Mouse (Mus musculus) megakaryocyte, embryonic 14.5 days (primary cell): ENCODE measurements around the gene Pigw. TPM values are rescaled to one million over a fixed set of nuclear protein-coding genes. Genes with fewer than 3 reads are reported as not detected.
A peak's percentile ranks its signal among the peaks of the same experiment; 100 is the strongest.

Source experiments
- H3K27me3 ChIP-seq: replicated peaks from 2 replicates; pipeline ENCODE3; 2012; ENCODE audit warnings: inconsistent platforms
- H3K36me3 ChIP-seq: replicated peaks from 2 replicates; pipeline ENCODE3; 2012; ENCODE audit warnings: low read length, inconsistent platforms, mixed read lengths
- H3K4me1 ChIP-seq: 2 replicates; pipeline ENCODE4 v1.6.1; 2012; ENCODE audit warnings: inconsistent platforms
- H3K4me3 ChIP-seq: replicated peaks from 2 replicates; pipeline ENCODE3; 2012; ENCODE audit warnings: moderate library complexity, mild to moderate bottlenecking, inconsistent platforms
- H3K9me3 ChIP-seq: 2 replicates; pipeline ENCODE4 v1.6.1; 2012; ENCODE audit warnings: inconsistent platforms
- FLI1 ChIP-seq: IDR thresholded peaks from 2 replicates; pipeline ENCODE4 v1.6.1; 2012; ENCODE audit warnings: low read length, inconsistent platforms, mixed read lengths
- GATA1 ChIP-seq: IDR thresholded peaks from 3 replicates; pipeline ENCODE4 v1.6.1; 2012; ENCODE audit warnings: mixed read lengths, low read length, inconsistent platforms, borderline replicate concordance
- polyA plus RNA-seq: library from polyadenylated mRNA; stranded (reverse); fragments of >175 nt; gene quantifications from 2 replicates; pipeline ENCODE4 v1.2.3, GENCODE M21; 2012; ENCODE audit warnings: low replicate concordance; ENCODE audit not compliant: insufficient read depth

The Pigw gene
- 0.58 TPM in 1 of 2 replicates, not detected in the other for polyA plus RNA-seq

DNA sequence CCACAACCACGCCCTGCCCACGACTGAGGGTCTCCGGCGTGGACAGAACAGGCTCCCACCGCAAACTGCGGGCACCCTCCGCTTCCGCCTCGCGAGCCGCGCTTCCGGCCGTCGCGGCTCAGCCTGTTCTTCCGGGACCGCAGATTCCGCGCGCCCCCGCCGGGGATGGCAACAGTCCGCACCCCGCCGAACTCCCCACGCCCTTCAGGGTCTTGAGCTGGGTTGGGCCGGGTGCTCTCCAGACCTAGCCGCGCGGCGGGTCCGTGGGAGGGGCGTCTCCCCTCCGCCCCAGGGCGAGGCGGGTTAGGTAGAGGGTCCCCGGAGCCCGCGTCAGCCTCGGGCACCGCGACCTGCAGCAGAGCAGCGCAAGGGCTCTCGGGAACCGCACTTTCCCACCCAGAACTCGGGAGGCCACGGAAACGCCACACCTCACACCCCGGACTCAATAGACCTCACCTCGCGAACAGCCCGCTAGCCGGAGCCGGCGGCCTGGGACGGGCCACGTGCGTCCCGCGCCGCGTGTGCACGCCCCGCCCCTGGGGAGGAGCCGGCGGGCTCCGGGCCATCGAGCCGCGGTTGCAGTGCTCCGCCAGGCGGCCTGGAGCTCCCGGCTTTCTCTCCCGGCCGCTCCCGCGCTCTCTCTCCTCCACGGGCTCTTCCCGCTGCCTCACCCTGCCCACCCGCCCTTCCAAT lies at the start of gene Pigw, which contains the start of gene Myo19:
TSS of gene Pigw (minus strand) at position 514 of the 693 bp plus-strand sequence.
TSS of gene Myo19 (plus strand) at position 377 of the 693 bp plus-strand sequence.
- H3K36me3 ChIP-seq, result peaks cover 28% of the 10 kb centered on the region
- TF ChIP-seq FLI1 (no peak), GATA1 (no peak)
- H3K4me1 ChIP-seq, result peaks cover 45% of the 10 kb centered on the region
- no peaks in the 10 kb centered on the region for H3K9me3 ChIP-seq
- H3K27me3 ChIP-seq, result no peaks in the 10 kb centered on the region
- peak within 1 kb of the TSS; percentile 96 for H3K4me3 ChIP-seq

DNA sequence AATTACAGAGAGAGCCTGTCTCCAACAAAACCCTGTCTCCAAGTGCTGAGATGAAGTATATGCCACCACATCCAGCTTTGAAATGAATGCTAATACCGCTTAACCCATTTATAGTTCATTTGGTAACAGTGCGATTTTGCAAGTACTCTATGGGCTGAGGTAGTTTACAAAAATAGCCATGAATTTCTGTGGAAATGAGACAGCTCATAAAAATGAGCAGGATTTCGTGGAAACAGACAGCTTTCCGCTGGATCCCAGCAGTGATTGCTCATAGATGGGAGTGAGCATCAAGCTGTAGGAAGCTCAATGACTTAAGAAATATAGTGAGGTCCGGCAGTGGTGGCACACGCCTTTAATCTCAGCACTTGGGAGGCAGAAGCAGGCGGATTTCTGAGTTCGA lies 40.9 kb upstream of the Pigw start:
- TF ChIP-seq GATA1 (no peak), FLI1 (no peak)

DNA sequence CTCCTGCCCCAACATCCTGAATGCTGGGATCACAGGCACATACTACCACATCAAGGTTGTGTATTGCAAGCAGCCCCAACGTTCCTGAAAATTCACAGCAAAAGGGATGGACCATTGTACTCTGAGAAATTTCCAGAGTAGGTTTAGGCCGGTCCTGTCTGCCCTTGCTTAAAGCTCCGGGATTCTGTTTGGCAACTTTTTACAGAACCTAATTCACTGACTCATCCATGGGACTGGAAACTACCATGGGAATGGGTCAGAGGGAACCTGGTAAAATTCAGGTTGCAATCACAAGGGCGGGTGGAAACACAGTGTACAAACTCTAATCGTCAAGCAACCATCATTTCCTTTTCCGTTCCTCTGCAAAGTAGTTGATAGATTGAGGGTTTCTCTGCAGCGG lies 39.9 kb upstream of the Pigw start:
- H3K4me3 ChIP-seq, result no peak overlapping the region
- TF ChIP-seq FLI1, result no peak
- TF ChIP-seq GATA1, result no peak

More for the DNA sequence above, 40.9 kb upstream of the Pigw start:
- Histone ChIP-seq H3K36me3 (no peaks in the 10 kb centered on the region), H3K4me1 (peaks cover 37% of the 10 kb centered on the region), H3K9me3 (no peaks in the 10 kb centered on the region), H3K27me3 (peaks cover 20% of the 10 kb centered on the region), H3K4me3 (no peak overlapping the region)

GRCm38 (mm10) chr11:84919276-84919675 lies 39.2 kb upstream of the Pigw start:
- TF ChIP-seq GATA1 (no peak), FLI1 (no peak)
- Histone ChIP-seq H3K27me3 (peaks cover 18% of the 10 kb centered on the region), H3K9me3 (no peaks in the 10 kb centered on the region), H3K36me3 (peaks cover 4% of the 10 kb centered on the region), H3K4me1 (peaks cover 52% of the 10 kb centered on the region), H3K4me3 (no peak overlapping the region)

More for the DNA sequence above, 39.9 kb upstream of the Pigw start:
- H3K4me1 ChIP-seq, result peaks cover 45% of the 10 kb centered on the region
- H3K36me3 ChIP-seq, result no peaks in the 10 kb centered on the region
- peaks cover 20% of the 10 kb centered on the region for H3K27me3 ChIP-seq
- H3K9me3 ChIP-seq, result no peaks in the 10 kb centered on the region

DNA sequence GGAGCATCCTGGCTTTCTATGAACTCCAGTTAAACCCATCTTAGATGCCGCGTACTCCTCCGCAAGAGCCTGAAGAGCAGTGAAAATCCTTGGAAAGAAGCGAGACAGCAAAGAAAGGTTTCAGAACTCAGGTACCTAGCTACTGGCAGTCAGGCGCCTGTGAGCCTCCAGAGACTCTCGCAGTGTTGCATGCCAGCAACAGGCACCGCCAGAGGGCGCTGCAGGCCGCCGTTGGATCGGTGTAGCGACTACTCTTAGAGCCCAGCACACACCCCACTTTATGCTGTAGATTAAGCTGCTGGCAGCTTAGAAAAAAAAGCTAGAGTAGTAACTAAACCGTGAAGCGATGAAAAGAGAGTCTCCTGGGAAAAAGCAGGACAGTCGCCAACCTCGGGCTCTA lies 38.3 kb upstream of the Pigw start:
- Histone ChIP-seq H3K4me3 (peak overlapping the region; percentile 78), H3K4me1 (peaks cover 60% of the 10 kb centered on the region), H3K36me3 (peaks cover 12% of the 10 kb centered on the region), H3K9me3 (no peaks in the 10 kb centered on the region), H3K27me3 (peaks cover 16% of the 10 kb centered on the region)
- no peak for TF ChIP-seq GATA1
- TF ChIP-seq FLI1, result no peak

GRCm38 (mm10) chr11:84916703-84917300 lies 36.7 kb upstream of the Pigw start:
- Histone ChIP-seq H3K4me3 (peak overlapping the region; percentile 98), H3K36me3 (peaks cover 27% of the 10 kb centered on the region), H3K9me3 (no peaks in the 10 kb centered on the region), H3K27me3 (peaks cover 1% of the 10 kb centered on the region), H3K4me1 (peaks cover 68% of the 10 kb centered on the region)
- no peak for TF ChIP-seq GATA1
- TF ChIP-seq FLI1, result no peak

DNA sequence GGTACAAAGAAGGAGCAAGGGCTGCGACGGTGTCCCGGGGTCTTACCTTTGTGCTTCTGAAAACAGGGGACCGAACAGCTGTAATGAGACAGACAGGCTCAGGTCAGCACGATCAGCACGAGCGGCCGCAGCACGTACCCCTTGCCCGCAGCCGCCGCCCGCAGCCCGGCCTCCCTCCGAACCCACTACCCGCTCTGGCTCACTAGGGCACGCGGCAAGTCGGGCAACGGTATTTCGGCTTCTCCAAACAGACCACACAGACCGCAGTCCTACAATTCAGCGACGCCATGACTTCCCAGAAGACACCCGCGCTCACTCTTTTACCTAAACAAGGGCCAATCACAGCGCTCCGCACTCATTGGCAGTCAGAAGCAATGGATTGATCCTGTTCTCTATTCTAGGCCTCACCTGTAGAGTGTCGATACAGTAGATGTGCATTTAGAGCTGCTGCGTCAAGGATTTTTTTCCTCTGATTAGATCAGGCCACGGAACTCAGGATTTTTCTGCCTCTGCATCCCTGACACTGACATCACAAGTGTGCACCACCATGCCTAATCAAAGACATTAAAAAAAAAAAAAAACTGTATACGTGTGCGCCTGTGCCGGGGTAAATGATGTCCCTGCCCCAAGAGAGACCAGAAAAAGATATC lies 36.1 kb upstream of the Pigw start, which contains the start of gene Znhit3:
TSS of gene Znhit3 (minus strand) at position 314 of the 650 bp plus-strand sequence.
- H3K4me3 ChIP-seq, result peak within 1 kb of the TSS; percentile 98
- peaks cover 32% of the 10 kb centered on the region for H3K36me3 ChIP-seq
- TF ChIP-seq GATA1, result no peak
- TF ChIP-seq FLI1, result no peak
- H3K4me1 ChIP-seq, result peaks cover 68% of the 10 kb centered on the region
- H3K27me3 ChIP-seq, result no peaks in the 10 kb centered on the region
- H3K9me3 ChIP-seq, result no peaks in the 10 kb centered on the region

- Histone ChIP-seq H3K36me3 (peaks cover 46% of the 10 kb centered on the region), H3K27me3 (no peaks in the 10 kb centered on the region), H3K4me3 (no peak overlapping the region), H3K9me3 (no peaks in the 10 kb centered on the region), H3K4me1 (peaks cover 59% of the 10 kb centered on the region)
- TF ChIP-seq FLI1 (no peak), GATA1 (no peak)
Observed at GRCm38 (mm10) chr11:84914673-84915072, 34.6 kb upstream of the Pigw start.

DNA sequence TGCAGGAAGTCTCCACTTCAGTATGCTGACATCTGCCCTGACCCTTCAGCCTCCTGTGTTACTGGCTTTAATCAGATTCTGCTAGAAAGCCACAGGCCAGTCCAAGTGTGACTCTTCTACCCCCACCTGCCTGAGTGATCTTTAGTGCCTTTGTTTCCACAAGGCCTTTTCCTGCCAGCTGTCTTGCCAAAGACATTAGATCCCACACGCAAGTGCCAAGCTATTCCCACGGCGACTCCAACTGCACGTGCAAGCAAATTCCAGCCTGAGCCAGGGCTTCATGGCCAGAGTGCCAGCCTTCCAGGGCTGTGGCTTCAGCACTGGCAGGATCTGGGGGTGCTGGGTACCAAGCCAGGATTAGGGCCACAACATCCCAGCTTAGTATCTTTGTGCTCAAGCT lies 30.3 kb upstream of the Pigw start:
- Histone ChIP-seq H3K27me3 (no peaks in the 10 kb centered on the region), H3K9me3 (no peaks in the 10 kb centered on the region), H3K4me3 (no peak overlapping the region), H3K4me1 (peaks cover 31% of the 10 kb centered on the region), H3K36me3 (peaks cover 87% of the 10 kb centered on the region)
- TF ChIP-seq GATA1 (no peak), FLI1 (no peak)
